Mouse (Mus musculus) gastrocnemius, postnatal 10 days (tissue): ENCODE data around the gene Ftsj1. TPM values are rescaled to one million over a fixed set of nuclear protein-coding genes. Genes with fewer than 3 reads are reported as not detected.

Source experiments
- DNase-seq: peaks from one replicate; pipeline ENCODE4 v3.0.0; 2021; ENCODE audit warnings: mixed read lengths
- long read RNA-seq, 2 experiments: library from polyadenylated mRNA; stranded (forward); transcript quantifications; one replicate each; pipeline ENCODE4 v2.0.0; 2021
- total RNA-seq, 2 experiments: library from RNA; stranded (reverse); gene quantifications; 2 replicates each; pipeline ENCODE4 v1.2.3; 2021

Gene Ftsj1
- 10 to 100 TPM; 12.1 to 13.6 TPM for total RNA-seq
- long read RNA-seq, experiment 1, transcript Ftsj1-203 (13 exons, 1,656 nt), result major isoform, 10 of 14 reads
- long read RNA-seq, experiment 1, partial matches to known transcripts, result 1 of 14 reads
- long read RNA-seq, experiment 1, other reads (novel, unspliced or antisense), result 0 of 14 reads
- long read RNA-seq, experiment 2, transcript Ftsj1-203 (13 exons, 1,656 nt), result major isoform, 10 of 11 reads
- long read RNA-seq, experiment 2, partial matches to known transcripts, result 1 of 11 reads
- long read RNA-seq, experiment 2, other reads (novel, unspliced or antisense), result 0 of 11 reads

DNA sequence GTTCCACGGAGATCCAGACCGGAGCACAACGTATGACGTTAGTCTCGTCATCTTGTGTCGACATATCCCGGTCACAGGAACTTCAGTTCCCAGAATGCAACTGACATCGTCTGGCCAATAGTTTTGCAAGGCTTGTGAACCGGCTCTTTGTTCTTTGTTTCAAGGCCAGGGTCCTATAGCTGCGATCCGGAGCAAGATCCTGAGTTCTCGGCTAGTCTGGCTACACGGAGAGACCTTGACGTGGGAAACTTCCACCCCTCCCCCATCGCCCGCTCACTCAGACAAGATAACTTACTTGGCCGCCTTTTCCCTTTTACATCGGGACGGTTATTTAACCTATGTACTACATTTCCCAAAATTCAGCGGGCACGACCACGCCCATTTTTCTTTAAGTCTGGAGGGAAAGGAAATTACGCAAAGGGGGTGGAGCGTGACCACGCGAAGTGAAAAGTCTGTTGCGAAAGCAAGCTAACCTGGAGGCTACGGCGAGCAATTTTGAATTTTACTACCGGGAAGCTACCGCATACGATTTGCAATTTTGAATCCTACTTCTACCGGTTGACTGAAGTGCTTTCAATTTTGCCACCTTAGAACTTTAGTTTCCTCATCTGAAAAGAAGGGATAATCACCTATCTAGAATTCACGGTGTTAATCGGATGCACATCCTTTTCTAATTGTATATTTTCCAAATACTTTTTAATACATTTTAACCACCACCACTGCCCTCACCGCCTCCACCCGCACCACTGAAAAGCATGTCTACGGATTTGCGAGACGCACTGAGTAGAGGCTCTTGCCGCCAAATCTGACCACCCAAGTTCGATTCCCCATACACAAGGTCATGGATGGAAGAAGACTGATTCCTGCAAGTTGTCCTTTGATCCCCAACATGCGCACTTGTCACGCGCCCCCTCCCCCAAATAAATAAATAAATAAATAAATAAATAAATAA lies at the start of gene Ftsj1:
Gene Ftsj1, minus strand, starts transcription at position 73 of the 952 bp plus-strand sequence.
- DNase-seq, result peak; percentile 55

DNA sequence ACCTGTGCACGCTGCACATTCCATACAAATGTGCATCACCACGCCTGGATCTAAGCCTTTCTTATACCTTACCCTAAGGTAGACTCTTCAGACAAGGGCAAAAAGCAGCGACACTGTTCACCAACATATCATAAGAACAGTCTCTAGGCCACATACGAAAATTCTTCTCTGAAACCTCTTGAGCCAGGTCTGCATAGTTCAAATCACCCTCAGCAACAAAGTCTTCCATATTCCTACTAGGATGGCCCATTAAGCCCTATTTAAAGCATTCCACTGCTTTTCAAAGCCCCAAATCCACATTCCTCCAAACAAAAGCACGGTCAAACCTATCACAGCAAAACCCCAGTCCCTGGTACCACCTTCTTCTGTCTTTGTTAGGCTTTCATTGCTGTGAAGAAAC lies 36.4 kb upstream of the Ftsj1 start:
- DNase-seq, result no peak

DNA sequence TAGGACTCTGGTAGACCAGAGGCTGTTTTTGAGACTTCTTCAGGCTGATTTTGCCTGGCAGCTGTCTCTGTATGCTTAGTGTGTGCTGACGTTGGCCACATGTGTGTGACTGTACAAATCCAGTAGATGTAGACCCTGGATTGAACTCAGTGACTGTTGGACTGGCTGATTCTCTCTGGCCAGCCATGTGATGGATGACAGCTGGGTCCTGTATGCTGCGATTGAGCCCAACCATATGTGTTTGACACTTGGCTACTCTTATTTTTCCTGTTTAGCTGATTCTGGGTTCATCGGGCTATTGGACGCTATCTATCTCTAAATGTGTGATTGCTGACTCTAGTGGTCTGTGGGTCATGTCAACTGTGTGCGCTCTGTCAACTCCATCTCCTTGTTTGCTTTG lies 21.9 kb upstream of the Ftsj1 start:
- DNase-seq, result no peak

DNA sequence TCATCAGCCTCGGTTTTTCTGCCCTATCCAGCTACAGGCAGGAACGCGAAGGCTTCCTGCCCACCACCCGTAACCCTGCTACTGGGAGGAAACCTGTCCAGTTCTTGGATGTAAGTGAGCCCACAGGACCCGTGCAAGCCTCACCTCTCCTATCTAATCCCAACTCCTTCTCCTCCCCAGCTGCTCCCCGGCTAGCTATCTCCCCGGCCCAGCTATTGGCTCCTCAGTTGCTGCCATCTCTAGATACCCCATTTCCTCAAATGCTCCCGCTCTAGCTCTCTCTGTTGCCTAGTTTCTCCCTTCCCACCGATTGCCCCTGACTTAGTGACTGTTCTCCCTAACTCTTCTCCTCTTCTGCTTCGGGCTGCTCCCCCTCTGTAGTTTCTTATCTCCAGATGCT lies 19.8 kb upstream of the Ftsj1 start:
- DNase-seq, result no peak

DNA sequence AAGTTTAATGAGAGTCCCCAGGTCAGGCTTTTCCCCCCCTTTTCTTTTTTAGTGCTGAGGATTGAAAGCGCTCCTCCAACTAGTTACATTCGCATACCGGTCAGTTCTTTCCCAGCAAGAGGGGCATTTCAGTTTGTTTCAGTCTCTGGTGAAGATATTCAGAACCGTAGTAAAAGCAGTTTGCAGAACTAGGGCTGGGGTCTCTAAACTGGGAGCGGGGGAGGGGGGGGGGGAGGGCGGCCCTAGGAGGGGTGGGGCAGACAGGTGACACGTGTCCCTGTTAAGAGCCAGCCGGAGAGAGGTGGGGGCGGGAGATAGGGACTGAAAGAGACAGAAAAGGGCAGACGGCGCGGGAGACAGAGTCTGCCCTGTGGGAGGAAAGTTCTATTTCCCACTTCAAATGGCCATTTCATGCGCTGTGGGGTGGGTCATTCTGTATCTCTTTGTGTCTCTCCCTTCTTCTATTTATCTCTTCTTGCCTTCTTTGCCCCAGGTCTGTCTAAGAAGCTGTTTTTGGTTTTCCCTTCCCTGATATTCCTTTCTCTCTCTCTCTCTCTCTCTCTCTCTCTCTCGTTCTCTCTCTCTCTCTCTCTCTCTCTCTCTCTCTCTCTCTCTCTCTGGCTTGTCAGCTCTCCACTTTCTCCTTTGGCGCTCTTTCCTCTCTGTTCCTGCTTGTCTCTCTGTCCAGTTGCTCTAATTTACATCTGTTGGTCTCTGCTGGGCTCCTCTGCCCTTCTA lies 19.0 kb upstream of the Ftsj1 start, which contains the start of gene Slc38a5:
Gene Slc38a5, plus strand, starts transcription at position 51 of the 738 bp plus-strand sequence.
- no peak for DNase-seq

DNA sequence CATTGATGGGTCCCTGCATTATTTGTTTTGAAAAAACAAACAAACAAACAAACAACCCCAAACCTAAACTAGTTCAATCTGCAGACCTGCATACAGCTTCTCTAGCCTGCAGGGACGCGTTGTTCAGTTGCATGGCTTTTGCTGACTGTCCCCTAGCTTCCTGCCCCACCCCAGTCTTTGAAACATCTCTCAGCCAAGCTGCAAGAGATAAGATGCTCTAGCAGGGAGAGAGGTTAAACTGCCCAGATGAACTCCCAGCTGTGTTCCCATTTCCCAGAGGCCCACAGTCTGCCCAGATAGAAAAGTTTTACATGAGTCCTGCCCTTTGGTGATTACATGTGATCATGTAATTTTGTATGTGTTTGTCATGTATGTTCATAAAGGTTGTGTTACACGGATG lies 12.0 kb upstream of the Ftsj1 start:
- DNase-seq, result no peak

DNA sequence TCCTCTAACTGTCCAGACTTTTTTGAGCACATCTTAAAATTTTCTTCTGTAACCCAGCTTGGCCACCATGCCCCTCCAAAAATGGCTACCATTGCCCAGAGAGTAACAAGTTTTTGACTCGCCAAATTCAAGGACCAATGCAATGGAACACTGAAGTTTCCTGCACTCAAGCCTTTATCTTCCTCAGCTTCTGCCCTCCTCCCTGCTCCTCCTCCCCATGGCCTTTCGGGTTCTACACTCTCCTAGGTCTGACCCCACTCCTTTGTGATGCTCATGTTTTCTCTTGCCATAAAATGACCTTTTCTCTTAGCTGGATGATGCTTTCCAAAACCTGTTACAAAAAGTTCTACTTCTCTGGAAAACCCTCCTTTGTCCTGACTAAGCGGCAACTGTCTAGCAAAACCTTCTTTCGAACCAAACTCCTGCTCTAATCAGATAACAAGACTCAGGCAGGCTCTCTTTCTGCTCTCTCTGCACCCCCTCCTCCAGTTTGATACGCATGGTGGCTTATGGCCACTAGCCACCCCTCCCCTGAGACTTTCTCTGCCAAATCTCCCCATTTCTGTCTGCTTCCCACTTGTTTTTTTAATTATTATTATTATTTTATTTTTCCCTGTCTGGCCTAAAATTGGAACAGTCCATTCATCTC lies 11.1 kb upstream of the Ftsj1 start:
- DNase-seq, result no peak

DNA sequence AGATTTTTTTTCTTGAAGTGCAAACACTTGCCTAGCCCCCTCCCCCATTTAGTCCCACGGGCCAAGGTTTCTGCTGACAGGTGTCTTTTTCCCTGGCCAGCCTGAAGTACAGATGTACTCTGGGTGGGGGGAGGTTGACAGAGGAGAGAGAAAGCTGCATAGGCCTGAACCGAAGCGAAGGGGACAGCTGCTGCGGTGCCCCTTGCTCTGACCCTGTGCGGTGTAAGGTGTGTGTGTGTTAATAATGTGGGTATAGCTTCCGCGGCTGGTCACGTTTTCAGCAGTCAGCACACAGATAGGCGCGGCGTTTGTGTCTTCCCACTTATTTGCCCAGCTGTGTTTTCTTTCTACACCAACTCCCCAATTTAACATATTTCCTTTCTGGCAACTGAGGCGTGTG lies 7.3 kb upstream of the Ftsj1 start:
- DNase-seq, result no peak

DNA sequence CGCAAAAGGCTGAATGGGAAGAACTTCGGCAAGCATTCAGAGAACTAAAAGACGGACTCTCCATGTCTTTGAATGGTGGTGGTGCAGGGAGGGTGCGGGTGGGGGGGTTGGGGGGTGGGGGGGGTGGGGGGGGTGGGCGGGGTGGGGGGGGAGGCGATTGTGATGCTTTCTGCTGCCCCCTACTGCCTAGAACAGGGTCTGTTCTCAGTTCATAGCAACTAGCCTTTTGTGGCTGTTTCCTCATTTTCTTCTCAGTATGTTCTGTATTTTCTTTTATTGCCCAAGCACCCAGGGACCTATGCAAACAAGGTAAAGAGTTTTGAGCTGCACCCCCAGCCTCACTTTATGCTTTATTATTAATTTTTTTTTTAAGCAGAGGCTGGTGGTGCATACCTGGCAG lies 3.6 kb upstream of the Ftsj1 start:
- no peak for DNase-seq

DNA sequence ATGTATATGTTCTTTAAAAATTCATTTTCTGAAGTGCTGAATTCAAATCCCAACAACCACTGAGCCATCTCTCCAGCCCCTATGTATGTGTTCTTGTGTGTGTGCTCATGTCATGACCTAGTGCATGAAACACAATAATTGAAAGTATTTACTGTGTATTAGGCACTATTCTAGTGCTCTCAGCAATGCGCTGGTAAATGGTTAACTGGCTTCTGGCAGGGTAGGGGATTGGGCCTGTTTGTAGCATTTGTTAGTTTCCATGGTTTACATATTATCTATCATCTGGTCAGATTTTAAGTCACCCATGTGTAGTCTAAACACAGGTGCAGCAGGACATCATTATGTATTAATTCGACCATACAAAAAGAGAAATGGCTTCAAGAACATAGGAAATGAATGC lies 1.5 kb upstream of the Ftsj1 start:
- DNase-seq, result no peak

DNA sequence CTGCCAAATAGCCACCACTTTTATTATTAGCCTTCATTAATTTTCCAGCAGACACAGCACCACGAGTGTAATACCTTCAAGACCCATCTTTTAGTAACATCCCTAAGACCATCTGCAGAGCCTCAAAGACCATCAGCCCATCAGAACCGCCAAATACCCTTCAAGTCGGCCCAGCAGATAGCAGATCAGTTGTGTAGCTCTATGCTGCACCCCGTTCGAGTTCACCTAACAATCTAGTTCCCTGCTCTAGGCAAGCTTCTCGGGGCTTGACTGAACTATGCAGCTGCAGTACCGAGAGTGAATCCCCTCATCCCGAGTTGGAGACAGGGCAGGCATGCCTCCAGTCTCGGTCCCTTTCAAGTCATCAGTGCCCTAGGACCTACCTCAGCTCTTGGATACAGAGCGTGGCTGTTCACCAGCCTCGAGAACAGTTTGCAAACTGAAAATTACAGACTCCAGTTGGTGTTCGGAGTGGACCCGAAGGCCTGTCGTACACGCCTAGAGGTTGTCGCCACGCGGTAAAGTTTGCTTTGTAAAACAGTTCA lies 345 bp downstream of the Ftsj1 start:
- DNase-seq, result no peak

DNA sequence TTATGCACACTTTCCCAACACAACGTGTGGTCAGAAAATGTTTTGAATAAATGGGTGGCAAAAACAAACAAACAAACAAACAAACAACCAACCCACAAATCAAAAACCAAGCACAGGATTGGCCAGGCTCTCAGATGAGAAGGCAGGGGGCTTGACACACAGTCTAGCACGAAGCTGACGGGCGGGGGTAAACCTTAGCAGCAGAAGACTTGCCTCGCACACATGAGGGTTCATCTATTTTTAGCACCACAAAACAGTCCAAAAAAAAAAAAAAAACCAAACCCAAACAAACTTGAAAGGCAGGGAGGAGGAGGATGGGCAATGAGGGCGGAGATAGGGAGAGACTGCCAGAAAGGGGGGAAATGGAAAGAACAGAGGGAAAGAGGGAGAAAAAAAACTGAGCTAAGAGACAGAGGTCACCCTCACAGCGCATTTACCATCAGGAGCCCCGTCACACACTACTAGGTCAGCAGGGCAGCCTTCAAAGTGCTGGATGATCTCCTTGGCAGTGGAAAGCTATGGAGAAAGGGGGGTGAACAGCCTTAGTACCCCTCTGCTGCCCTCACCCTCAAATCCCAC lies 3.6 kb downstream of the Ftsj1 start:
- DNase-seq, result no peak

DNA sequence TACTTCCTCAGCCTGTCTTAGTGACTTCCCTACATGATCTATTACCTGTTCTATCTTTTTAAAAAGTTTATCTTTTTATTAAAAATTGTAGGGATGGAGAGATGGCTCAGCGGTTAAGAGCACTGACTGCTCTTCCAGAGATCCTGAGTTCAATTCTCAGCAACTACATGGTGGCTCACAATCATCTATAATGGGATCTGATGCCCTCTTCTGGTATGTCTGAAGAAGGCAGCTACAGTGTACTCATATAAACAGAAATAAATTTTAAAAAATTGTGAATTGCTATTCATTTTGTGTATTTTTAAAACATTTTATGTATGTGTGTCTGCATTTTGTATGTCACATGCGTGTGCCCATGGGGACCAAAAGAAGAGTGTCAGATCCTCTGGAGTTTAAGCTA lies 4.5 kb downstream of the Ftsj1 start:
- no peak for DNase-seq

DNA sequence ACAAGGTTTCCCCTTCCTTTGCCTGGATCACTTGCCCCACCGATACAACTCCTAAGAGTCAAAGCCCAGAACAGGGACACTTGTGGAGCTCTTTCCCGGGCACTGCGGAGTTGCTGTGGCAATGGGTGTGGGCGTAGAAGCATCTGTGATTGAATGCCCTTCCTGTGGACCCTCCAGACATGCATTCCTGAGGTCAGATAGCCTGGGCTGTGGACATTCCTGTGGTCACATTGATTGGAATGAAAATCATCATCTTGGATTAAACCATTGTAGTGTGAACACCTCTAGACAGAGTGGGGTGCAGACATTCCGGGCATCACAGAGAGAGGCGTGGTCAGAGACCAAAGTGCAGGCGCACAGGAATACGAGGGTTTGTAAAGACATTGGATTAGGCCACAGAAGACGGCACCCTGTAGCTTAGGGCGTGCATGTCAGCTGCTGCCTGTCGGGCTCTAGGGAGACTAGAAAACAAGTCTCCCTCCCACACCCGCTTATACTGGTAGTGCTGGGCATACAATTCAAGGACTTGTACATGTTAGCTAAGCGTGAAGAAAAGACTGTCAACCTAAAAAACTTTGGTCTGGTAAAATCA lies 13.3 kb downstream of the Ftsj1 start:
- DNase-seq, result no peak

DNA sequence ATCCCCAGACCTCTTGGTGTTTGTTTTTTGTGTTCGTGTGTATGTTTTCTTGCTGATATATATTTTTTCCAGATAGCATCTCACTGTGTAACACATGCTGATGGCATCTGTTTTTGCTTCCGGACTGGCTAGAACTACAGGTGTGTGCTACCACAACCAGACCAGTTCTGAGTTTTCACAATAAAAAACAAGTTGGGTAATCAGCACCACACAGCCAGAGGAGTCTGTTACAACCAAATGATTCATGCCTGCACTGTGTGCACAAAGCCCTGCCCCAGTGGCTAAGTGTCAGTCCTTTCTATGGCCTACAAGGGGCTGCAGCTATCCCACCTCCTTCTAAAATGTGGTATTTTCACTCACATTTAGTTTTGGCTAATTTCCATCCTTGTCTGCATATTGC lies 15.5 kb downstream of the Ftsj1 start:
- DNase-seq, result no peak

DNA sequence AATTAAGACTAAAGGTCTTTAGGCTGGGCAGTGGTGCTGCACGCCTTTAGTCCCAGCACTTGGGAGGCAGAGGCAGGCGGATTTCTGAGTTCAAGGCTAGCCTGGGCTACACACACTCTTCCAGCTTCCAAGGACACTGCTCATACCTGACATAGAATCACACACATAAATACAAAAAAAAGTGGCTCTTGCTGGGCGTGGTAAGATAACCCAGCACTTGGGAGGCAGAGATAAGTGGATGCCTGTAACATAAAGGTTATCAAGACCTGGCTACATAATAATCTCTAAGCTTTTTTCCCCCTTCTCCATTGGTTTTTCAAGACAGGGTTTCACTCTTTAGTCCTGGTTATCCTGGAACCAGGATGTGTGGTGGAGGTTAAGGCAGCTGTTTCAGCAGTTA lies 18.6 kb downstream of the Ftsj1 start:
- no peak for DNase-seq

DNA sequence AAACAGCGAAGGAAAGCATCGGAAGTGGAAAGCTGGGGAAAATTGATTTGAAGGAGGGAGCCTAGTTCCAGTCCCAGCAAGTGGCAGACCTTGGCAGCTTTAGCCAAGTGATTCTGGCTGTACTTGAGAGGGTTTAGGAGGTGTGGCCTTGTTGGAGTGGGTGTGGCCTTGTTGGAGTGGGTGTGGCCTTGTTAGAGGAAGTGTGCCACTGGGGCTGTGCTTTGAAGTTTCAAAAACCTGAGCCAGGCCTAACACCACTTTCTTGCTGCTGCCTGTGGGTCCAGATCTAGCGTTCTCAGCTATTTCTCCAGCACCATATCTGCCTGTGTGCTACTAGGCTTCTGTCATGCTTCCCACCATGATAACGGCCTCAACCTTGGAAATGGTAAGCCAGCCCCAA lies 21.9 kb downstream of the Ftsj1 start:
- DNase-seq, result no peak

DNA sequence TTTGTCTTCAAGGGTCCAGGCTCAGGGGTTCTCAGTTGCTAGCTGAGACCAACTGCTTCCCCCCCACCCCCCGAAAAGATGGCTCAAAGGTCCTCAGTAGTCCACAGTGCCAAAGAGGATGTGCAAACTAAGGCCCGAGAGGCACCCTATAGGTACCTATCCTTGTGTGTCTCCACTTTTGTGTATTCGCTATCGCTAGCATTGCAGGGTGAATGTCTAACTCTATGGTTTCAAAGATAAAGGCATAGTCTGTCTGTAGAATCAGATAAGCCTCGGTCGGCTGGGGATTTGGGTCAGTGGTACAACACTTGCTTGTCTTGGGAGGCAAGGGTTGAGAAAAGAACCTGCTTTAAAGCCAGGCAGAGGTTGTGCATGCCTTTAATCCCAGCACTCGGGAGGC lies 28.7 kb downstream of the Ftsj1 start:
- no peak for DNase-seq

DNA sequence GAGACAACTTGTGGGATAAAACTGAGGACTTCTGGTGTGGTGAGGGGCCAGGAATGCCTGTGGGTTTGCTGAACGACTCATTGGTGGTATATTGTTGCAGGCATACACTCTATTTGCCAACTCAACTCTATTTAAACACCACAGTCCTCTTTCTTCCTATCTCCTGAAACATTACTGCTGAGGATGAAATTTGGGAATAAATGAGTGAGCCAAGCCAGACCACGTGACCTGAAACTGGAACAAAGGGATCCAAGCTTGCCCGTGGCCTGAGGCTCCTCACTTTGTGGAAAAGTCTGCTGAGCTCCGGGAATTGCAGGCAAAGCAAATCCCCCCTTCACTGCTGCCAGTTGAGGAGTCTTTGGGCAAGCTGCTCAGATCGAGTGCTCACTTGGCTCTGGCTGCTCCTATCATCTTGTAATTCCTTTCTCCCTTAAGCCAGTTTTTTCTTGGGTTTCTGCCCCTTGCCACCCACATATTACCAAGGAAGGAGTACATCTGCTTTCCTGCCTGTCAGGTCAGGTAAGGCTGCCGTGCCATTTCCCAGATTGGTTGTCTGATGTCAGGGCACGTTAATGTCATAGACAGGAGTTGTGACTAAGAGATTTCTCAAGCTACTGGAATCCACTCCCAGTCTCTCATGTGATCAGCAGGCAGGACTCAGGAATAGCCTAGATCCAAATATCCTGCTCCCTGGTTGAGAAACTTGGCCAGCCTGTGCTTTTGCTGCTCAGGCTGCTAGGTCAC lies 29.4 kb downstream of the Ftsj1 start:
- no peak for DNase-seq

DNA sequence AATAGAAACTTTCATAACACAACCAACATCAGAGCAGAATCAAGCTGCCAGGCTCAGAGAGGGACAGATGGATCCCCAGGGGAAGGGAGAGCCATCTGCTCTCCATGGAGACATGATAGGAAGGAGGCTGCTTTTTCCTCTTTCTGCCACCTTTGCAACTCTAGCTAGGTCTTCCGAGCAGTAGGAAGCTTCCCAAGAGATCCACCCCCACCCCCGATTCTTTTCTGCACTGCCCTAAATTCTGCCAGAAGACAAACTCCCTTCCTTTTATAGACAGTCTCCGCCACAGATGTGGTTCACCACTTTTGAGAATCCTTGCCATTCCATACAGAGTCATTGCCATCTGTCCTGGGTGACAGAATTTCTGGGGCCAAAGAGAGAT lies 29.9 kb downstream of the Ftsj1 start:
- no peak for DNase-seq

DNA sequence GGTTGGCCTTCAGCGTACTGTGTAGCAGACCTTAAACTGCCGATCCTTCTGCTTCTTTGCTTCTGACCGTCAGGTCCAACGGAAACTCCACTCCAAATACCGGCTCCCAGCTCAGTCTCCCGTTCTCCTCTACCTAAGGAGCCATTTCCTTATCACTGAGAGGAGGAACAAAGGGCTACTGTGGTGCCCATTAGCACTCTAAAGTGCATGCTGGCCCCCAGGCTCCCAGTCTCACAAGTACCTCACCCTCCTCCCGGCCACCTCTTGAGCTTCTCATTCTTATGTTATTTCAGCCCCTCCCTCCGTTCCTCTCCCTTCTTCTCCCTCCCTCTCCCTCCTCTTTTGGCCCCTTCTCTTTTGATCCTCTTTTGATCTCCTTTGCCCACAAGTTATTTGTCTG lies 32.6 kb downstream of the Ftsj1 start:
- DNase-seq, result no peak
